Mouse (Mus musculus): ENCODE measurements at regions not wholly inside any gene's neighbourhood (a gene's known extent, or its start where the extent isn't known, plus 50 kb on each side); places are given as distances from the start of the nearest gene placed in this dataset.

DNA sequence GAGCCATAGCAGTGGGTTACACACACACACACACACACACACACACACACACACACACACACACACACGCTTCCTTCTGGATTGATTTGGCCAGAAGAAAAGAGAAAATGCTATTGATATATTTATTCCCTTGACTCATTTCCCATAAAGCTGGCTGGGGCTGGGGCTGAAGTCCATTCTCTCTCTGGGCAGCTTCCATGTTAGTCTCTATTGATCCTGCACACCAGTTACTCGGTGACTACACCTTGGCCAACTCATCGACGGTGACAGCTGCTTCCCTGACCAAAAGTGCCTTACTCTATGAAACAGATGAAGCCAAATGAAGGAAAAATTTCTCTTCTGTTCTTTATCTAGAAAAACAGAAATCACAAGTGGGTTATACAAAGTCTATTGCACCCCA, 82.1 kb downstream of the Snx18 start:
- WGBS (ENCODE audit: insufficient replicate concordance) = 51% methylated on average over 4 of the region's 4 CpGs
- TF ChIP-seq EP300 (IDR thresholded peaks at IDR 0.05; ENCODE audit: low read depth) = no peak
- Histone ChIP-seq H3K27ac (no peak overlapping the region), H3K4me3 (ENCODE audit: insufficient read depth in 1 of 2, low read depth in 2 of 2, low read length in 2 of 2) (no peak overlapping the region), H3K9ac (replicated peaks) (no peak overlapping the region), H3K4me1 (replicated peaks; ENCODE audit: control insufficient read depth in 2 of 2, insufficient read depth in 2 of 2, low read length in 1 of 2) (no peaks in the 10 kb centered on the region), H3K27me3 (ENCODE audit: control insufficient read depth, insufficient read depth, low read length) (no peaks in the 10 kb centered on the region), H3K9me3 (ENCODE audit: control insufficient read depth, low read length) (no peaks in the 10 kb centered on the region), H3K4me2 (ENCODE audit: low read depth) (no peak overlapping the region), H3K36me3 (replicated peaks; ENCODE audit: control insufficient read depth, insufficient read depth, low read depth) (no peaks in the 10 kb centered on the region)
- ATAC-seq (ENCODE audit: insufficient read depth) = no peak
- no peak for DNase-seq (ENCODE audit: low read depth in 3 of 3, low spot score in 3 of 3)

GRCm38 (mm10) chr13:113534664-113535455, 83.5 kb downstream of the Snx18 start:
- Histone ChIP-seq H3K27ac (no peak overlapping the region), H3K27me3 (ENCODE audit: control insufficient read depth, insufficient read depth, low read length) (no peaks in the 10 kb centered on the region), H3K4me3 (ENCODE audit: insufficient read depth in 1 of 2, low read depth in 2 of 2, low read length in 2 of 2) (no peak overlapping the region), H3K36me3 (replicated peaks; ENCODE audit: control insufficient read depth, insufficient read depth, low read depth) (no peaks in the 10 kb centered on the region), H3K4me2 (ENCODE audit: low read depth) (no peak overlapping the region), H3K4me1 (replicated peaks; ENCODE audit: control insufficient read depth in 2 of 2, insufficient read depth in 2 of 2, low read length in 1 of 2) (no peaks in the 10 kb centered on the region), H3K9me3 (ENCODE audit: control insufficient read depth, low read length) (no peaks in the 10 kb centered on the region), H3K9ac (replicated peaks) (no peak overlapping the region)
- 66% methylated on average over 8 of the region's 8 CpGs for WGBS (ENCODE audit: insufficient replicate concordance)
- no peak for ATAC-seq (ENCODE audit: insufficient read depth)
- TF ChIP-seq CTCF (IDR thresholded peaks at IDR 0.05; ENCODE audit: low read depth) (no peak), EP300 (IDR thresholded peaks at IDR 0.05; ENCODE audit: low read depth) (no peak)
- no peak for DNase-seq (ENCODE audit: low read depth in 3 of 3, low spot score in 3 of 3)

DNA sequence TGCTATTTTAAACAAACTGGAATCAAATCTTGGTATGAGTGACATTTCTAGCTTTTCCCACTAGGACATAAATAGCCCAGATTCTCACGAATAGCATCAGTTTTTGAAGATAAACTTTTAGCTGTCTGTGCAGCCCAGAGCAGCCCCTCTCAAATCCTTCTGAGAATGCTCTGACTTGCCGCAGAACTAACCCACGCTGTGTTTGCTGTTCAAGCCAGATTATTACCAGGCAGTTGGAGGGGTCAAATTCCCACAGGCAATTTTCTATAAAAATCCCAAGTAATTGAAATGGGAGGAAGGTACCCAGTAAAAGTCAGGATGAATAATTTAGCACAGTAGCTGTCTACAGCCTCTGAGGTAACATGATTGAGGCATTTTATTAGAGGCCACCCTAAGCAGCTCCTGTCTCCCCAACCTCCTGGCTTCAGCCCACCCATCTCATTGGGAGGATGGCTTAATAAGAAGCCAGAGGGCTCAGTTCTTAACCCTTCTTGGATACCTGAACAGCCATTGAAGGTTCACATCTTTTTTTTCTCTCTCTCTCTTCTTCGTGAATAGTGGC, 84.4 kb downstream of the Snx18 start:
- no peak for TF ChIP-seq EP300 (IDR thresholded peaks at IDR 0.05; ENCODE audit: low read depth)
- no peak for ATAC-seq (ENCODE audit: insufficient read depth)

GRCm38 (mm10) chr13:113526997-113527396, 91.4 kb downstream of the Snx18 start:
- 61% methylated on average over 6 of the region's 6 CpGs for WGBS (ENCODE audit: insufficient replicate concordance)
- TF ChIP-seq CTCF (IDR thresholded peaks at IDR 0.05; ENCODE audit: low read depth) (no peak), EP300 (IDR thresholded peaks at IDR 0.05; ENCODE audit: low read depth) (no peak)
- Histone ChIP-seq H3K36me3 (replicated peaks; ENCODE audit: control insufficient read depth, insufficient read depth, low read depth) (no peaks in the 10 kb centered on the region), H3K4me1 (replicated peaks; ENCODE audit: control insufficient read depth in 2 of 2, insufficient read depth in 2 of 2, low read length in 1 of 2) (no peaks in the 10 kb centered on the region), H3K27ac (no peak overlapping the region), H3K27me3 (ENCODE audit: control insufficient read depth, insufficient read depth, low read length) (no peaks in the 10 kb centered on the region), H3K9ac (replicated peaks) (no peak overlapping the region), H3K4me3 (ENCODE audit: insufficient read depth in 1 of 2, low read depth in 2 of 2, low read length in 2 of 2) (no peak overlapping the region), H3K9me3 (ENCODE audit: control insufficient read depth, low read length) (no peaks in the 10 kb centered on the region), H3K4me2 (ENCODE audit: low read depth) (no peak overlapping the region)
- no peak for DNase-seq (ENCODE audit: low read depth in 3 of 3, low spot score in 3 of 3)
- no peak for ATAC-seq (ENCODE audit: insufficient read depth)

More for the DNA sequence above, 84.4 kb downstream of the Snx18 start:
- H3K27me3 ChIP-seq (ENCODE audit: control insufficient read depth, insufficient read depth, low read length) = no peaks in the 10 kb centered on the region
- 65% methylated on average over 4 of the region's 4 CpGs for WGBS (ENCODE audit: insufficient replicate concordance)
- H3K4me3 ChIP-seq (ENCODE audit: insufficient read depth in 1 of 2, low read depth in 2 of 2, low read length in 2 of 2) = no peak overlapping the region
- no peaks in the 10 kb centered on the region for H3K9me3 ChIP-seq (ENCODE audit: control insufficient read depth, low read length)
- H3K4me1 ChIP-seq (replicated peaks; ENCODE audit: control insufficient read depth in 2 of 2, insufficient read depth in 2 of 2, low read length in 1 of 2) = no peaks in the 10 kb centered on the region
- no peaks in the 10 kb centered on the region for H3K36me3 ChIP-seq (replicated peaks; ENCODE audit: control insufficient read depth, insufficient read depth, low read depth)
- DNase-seq (ENCODE audit: low read depth in 3 of 3, low spot score in 3 of 3) = no peak
- H3K4me2 ChIP-seq (ENCODE audit: low read depth) = no peak overlapping the region
- H3K27ac ChIP-seq = no peak overlapping the region
- no peak overlapping the region for H3K9ac ChIP-seq (replicated peaks)

GRCm38 (mm10) chr13:113523503-113523902, 94.9 kb downstream of the Snx18 start:
- no peaks in the 10 kb centered on the region for H3K9me3 ChIP-seq (ENCODE audit: control insufficient read depth, low read length)
- DNase-seq (ENCODE audit: low read depth in 3 of 3, low spot score in 3 of 3) (no peak), ATAC-seq (ENCODE audit: insufficient read depth) (no peak)
- H3K4me1 ChIP-seq (replicated peaks; ENCODE audit: control insufficient read depth in 2 of 2, insufficient read depth in 2 of 2, low read length in 1 of 2) = no peaks in the 10 kb centered on the region
- no peak overlapping the region for H3K9ac ChIP-seq (replicated peaks)
- H3K27me3 ChIP-seq (ENCODE audit: control insufficient read depth, insufficient read depth, low read length) = no peaks in the 10 kb centered on the region
- WGBS (ENCODE audit: insufficient replicate concordance) = 62% methylated on average over 5 of the region's 5 CpGs
- H3K4me2 ChIP-seq (ENCODE audit: low read depth) = no peak overlapping the region
- H3K27ac ChIP-seq = no peak overlapping the region
- no peaks in the 10 kb centered on the region for H3K36me3 ChIP-seq (replicated peaks; ENCODE audit: control insufficient read depth, insufficient read depth, low read depth)
- TF ChIP-seq CTCF (IDR thresholded peaks at IDR 0.05; ENCODE audit: low read depth) = no peak
- no peak for TF ChIP-seq EP300 (IDR thresholded peaks at IDR 0.05; ENCODE audit: low read depth)
- H3K4me3 ChIP-seq (ENCODE audit: insufficient read depth in 1 of 2, low read depth in 2 of 2, low read length in 2 of 2) = no peak overlapping the region

Measured in liver, embryonic 14.5 days (tissue).